Mouse (Mus musculus) thymus, adult 18-20 months (tissue): ENCODE results near the gene Capzb.

Source experiments
- DNase-seq, 2 experiments: peaks; one replicate each; pipeline ENCODE4 v3.0.0; 2022; ENCODE audit warnings: mixed read lengths in 2 of 2

Capzb gene

GRCm38 (mm10) chr4:139192499-139193175, at the start of gene Capzb:
Gene Capzb, plus strand, starts transcription at chr4:139192899.
- DNase-seq: peak; percentile 91 to 93

- DNase-seq: no peak
Measured at GRCm38 (mm10) chr4:139142985-139143384, 49.7 kb upstream of the Capzb start.

- DNase-seq: no peak
Measured at GRCm38 (mm10) chr4:139144577-139144976, 48.1 kb upstream of the Capzb start.

GRCm38 (mm10) chr4:139145156-139145555, 47.5 kb upstream of the Capzb start:
- DNase-seq: no peak

GRCm38 (mm10) chr4:139146760-139147159, 45.9 kb upstream of the Capzb start:
- DNase-seq: no peak

GRCm38 (mm10) chr4:139151370-139151769, 41.3 kb upstream of the Capzb start:
- no peak for DNase-seq

- DNase-seq: no peak
Measured at GRCm38 (mm10) chr4:139154576-139155307, 38.0 kb upstream of the Capzb start.

- no peak for DNase-seq
Measured at GRCm38 (mm10) chr4:139156538-139156937, 36.2 kb upstream of the Capzb start.

- DNase-seq: no peak
Measured at GRCm38 (mm10) chr4:139158350-139158749, 34.3 kb upstream of the Capzb start.

- no peak for DNase-seq
Measured at GRCm38 (mm10) chr4:139161076-139161475, 31.6 kb upstream of the Capzb start.

- DNase-seq: no peak
Measured at GRCm38 (mm10) chr4:139164082-139164481, 28.6 kb upstream of the Capzb start.

- no peak for DNase-seq
Measured at GRCm38 (mm10) chr4:139165259-139165658, 27.4 kb upstream of the Capzb start.

GRCm38 (mm10) chr4:139166244-139166643, 26.5 kb upstream of the Capzb start:
- DNase-seq: no peak

GRCm38 (mm10) chr4:139167107-139167506, 25.6 kb upstream of the Capzb start:
- DNase-seq: no peak

GRCm38 (mm10) chr4:139168985-139169747, 23.5 kb upstream of the Capzb start:
- DNase-seq: no peak

- no peak for DNase-seq
Measured at GRCm38 (mm10) chr4:139169748-139170279, 22.9 kb upstream of the Capzb start.

GRCm38 (mm10) chr4:139175061-139175971, 17.4 kb upstream of the Capzb start:
- no peak for DNase-seq

GRCm38 (mm10) chr4:139176023-139176422, 16.7 kb upstream of the Capzb start:
- DNase-seq: no peak

- DNase-seq: no peak
Measured at GRCm38 (mm10) chr4:139177921-139178320, 14.8 kb upstream of the Capzb start.

- no peak for DNase-seq
Measured at GRCm38 (mm10) chr4:139178377-139178776, 14.3 kb upstream of the Capzb start.

GRCm38 (mm10) chr4:139179218-139179617, 13.5 kb upstream of the Capzb start:
- no peak for DNase-seq
